Mouse (Mus musculus) lung, postnatal 0 days (tissue): ENCODE data around the gene Mms19.

ENCODE experiments used
- CTCF ChIP-seq: IDR thresholded peaks from 2 replicates; pipeline ENCODE4 v1.5.1; 2016; ENCODE audit warnings: antibody characterized with exemption, mild to moderate bottlenecking
- EP300 ChIP-seq: IDR thresholded peaks from 2 replicates; pipeline ENCODE4 v1.6.1; 2016; ENCODE audit warnings: antibody characterized with exemption, mild to moderate bottlenecking, control low read depth

DNA sequence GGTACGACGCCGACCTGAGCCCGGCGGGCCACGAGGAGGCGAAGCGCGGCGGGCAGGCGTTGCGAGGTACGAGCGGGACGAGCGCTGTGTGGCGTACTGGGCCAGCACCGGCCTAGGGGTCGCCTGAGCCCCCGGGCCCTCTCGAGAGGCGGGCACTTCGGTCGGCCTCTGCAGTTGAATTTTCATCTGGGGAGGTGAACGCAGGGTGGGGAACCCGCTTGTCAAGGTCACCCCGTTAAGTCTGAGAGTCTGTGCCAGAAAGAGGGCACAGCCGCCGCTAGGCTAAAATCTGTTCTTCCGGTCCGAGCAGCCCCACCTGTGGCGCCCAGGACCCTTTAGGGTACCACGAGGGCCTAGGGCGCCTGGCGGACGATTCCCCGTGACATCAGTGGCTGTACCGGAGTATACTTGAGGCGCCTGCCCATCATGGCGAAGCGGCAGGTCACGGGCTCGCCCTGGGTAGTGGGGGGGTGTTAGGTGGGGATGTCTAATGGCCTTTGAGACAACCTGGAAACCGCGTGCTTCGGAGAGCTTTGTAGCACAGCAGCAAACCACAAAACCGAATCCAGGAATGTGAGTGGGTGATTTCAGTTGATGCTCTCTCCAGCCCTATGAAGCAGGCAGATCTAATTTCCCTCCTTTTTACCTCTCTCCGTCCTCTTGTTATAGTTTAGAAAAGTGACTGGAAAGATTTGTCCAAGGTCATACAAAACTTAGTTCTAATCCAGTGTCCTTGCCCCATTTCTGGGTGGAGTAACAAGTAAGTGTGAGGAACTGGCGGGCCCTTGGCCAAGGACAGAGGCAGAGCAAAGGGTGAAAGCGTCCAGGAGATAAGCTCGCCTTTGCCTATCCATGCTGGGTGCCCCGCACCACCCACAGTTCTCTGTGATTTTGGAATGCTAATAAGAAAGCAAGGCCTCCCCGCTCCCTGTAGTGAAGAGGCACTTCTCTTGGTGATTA, 68.6 kb downstream of the Mms19 start:
- TF ChIP-seq CTCF (no peak), EP300 (no peak)
